Mouse (Mus musculus): ENCODE data around the gene Qprt. TPM values are rescaled to one million over a fixed set of nuclear protein-coding genes. Genes with fewer than 3 reads are reported as not detected.
"Not testable (repeated sequence)": the region's sequence is repeated elsewhere in the genome, so short reads cannot be mapped to it uniquely, and the experiment has no call there.

Qprt gene
- polyA plus RNA-seq, 1 experiment from 2014 or later = 7.4 TPM

DNA sequence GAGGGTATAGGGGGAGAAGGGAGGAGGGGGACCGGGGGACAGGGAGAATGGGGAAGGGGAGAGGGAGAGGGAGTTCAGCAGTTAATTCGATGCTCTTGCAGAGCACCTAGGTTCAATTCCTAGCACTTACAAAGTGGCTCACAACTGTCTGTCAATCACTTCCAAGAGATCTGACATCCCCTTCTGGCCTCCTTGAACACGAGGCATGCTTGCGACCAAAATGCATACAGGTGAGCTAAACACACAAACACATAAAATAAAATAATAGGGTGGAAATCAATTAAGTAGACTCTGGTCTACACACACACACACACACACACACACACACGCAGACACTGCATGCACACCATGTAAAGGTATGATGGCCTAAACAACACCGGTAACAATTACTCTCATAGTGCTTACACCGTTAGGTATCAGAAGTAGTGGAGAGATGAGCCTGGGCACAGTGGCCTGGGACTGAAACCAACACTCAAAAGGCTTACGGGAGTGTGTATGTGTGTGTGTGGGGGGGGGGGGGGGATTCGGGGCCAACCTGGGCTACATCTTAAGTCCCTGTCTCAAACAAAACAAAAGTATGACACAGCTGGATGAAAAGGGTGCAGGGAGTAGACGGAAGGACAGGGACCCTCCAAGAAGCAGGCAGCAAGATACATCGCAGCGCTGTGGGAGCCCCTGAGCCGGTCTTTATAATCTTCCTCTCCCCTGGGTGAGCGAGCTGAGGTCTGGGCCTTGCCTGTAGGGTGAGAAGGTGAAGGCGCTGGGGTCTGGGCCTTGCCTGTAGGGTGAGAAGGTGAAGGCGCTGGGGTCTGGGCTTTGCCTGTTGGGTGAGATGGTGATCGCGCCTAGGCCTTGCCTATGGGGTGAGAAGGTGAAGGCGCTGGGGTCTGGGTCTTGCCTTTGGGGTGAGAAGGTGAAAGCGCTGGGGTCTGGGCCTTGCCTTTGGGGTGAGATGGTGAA, 31.6 kb downstream of the Qprt start:
- no peak for ATAC-seq (ENCODE audit: insufficient read depth, low FRiP score, low read depth)
- Histone ChIP-seq H3K27ac (peak overlapping the region; percentile 28; the same call in 1 of the 2 replicates), H3K4me1 (no peaks in the 10 kb centered on the region), H3K27me3 (replicated peaks) (no peaks in the 10 kb centered on the region), H3K9me3 (no peaks in the 10 kb centered on the region), H3K9ac (no peak overlapping the region), H3K36me3 (no peaks in the 10 kb centered on the region), H3K4me3 (replicated peaks) (0 out of 2 replicates have a peak overlapping the region, but pooled peaks have one; percentile 24), H3K4me2 (peak overlapping the region; percentile 35; the same call in 1 of the 2 replicates)
- 82% methylated on average over 20 of the region's 20 CpGs for WGBS

DNA sequence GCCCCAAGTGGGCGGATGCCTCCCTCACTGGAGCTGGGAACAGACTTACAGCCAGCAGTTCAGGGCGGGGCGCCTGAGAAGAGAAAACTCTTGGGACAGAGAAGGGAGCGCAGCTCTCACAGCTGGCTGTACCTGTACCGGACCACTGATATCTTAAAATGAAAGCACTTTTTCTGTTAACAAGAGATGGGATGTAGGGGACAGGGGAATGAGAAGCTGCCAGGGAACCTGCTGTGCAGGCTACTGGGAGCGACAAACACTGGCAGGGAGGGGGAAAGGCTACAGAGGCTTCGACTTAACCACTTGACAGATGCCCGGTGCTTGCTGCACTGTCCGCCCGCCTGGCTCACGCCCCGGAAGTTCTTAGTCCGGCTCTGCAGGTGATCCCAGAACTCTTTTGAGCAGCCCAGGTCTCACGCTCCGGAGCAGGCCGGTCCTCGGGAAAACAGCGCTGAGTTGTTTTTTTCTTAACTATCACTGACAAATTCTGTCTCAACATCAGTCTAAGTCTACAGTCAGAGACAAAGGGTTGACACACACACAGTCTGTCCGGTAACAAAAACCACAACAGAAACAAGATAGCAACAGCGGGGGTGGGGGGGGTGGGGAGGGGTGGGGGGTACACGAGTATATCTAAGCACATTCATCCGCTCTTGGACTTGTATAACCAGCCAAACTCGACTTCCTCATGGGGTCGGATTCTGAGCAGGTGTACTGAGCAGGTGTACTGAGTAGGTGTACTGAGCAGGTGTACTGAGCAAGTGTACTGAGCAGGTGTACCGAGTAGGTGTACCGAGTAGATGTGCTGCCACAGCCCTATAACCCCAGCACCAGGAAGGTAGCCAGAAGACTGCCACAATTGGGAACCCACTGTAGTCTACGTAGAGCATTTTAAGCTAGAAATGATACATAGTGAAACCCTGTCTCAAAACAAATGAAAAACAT, 32.9 kb downstream of the Qprt start:
- H3K4me2 ChIP-seq = peak overlapping the region; percentile 46
- H3K9ac ChIP-seq = no peak overlapping the region
- WGBS = 20% methylated on average over 27 of the region's 27 CpGs
- no peak for ATAC-seq (ENCODE audit: insufficient read depth, low FRiP score, low read depth)
- H3K36me3 ChIP-seq = no peaks in the 10 kb centered on the region
- H3K9me3 ChIP-seq = no peaks in the 10 kb centered on the region
- H3K27me3 ChIP-seq (replicated peaks) = no peaks in the 10 kb centered on the region
- H3K4me1 ChIP-seq = no peaks in the 10 kb centered on the region
- H3K27ac ChIP-seq = 0 out of 2 replicates have a peak overlapping the region, but pooled peaks have one; percentile 33
- H3K4me3 ChIP-seq (replicated peaks) = peak overlapping the region; percentile 17; the same call in 1 of the 2 replicates

DNA sequence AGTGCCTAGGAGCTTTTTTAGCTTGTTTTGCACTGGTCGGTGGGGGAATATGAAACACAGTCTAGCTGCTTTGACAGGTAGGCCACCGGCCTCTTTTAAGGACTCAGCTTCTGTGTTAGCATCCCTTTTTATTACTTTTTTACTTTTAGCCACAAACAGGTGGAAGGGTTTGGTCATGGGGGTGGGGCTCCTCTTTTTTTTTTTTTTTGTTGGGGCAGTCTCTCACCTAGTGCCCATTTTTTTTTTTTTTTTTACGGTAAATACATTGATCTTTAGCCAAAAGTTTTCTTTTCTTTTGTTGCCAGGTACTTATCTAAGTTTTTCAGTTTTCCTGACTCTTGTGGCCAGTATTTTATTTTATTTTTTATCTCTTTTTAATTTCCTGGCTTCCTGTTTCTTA, 33.9 kb downstream of the Qprt start:
- no peaks in the 10 kb centered on the region for H3K27me3 ChIP-seq (replicated peaks)
- H3K36me3 ChIP-seq = no peaks in the 10 kb centered on the region
- H3K4me1 ChIP-seq = no peaks in the 10 kb centered on the region
- no peak for ATAC-seq (ENCODE audit: insufficient read depth, low FRiP score, low read depth)
- no peak overlapping the region for H3K4me2 ChIP-seq
- no peak overlapping the region for H3K27ac ChIP-seq
- no peaks in the 10 kb centered on the region for H3K9me3 ChIP-seq
- H3K9ac ChIP-seq = no peak overlapping the region
- no peak overlapping the region for H3K4me3 ChIP-seq (replicated peaks)
- WGBS = 74% methylated on average over 3 of the region's 3 CpGs

DNA sequence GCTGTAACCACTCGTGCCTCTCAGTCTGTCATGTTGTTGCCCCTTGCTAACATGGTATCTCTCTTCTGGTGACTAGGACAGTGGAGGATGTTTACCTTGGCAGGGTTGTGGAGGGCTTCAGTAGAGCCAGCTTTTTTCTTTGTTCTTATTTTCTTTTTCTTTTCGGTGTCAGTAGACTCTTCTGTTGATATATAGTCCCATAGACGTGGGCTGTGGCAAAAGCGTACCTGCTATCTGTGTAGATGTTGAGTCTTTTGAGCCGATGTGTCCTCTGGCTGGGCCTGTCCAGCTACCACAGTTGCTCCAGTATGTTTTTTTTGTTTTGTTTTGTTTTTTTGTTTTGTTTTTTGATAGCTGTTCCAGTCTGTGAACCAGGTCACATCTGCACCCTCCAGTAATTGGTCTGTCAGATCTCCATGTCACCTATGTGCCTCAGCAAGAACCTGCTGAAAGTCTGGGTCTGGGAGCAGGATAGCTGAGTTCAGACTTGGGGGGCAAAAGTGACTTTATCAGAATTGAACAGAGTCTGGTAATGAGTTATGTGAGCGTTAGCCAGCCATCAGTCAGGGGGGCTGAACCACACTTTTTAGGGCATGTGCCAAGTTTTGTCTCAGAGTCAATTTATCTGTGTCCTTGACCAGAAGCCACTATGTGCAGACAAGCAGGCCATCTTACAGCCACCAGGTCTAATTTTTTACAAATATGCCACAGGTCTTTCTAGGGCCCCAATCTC, 34.6 kb downstream of the Qprt start, which contains the start of gene Zg16:
Gene Zg16 (minus strand): TSS at position 51 of the 733 bp plus-strand sequence.
- not testable (repeated sequence) for H3K4me1 ChIP-seq; H3K4me2 ChIP-seq; H3K36me3 ChIP-seq; H3K9ac ChIP-seq; ATAC-seq (ENCODE audit: insufficient read depth, low FRiP score, low read depth); H3K27me3 ChIP-seq (replicated peaks); H3K27ac ChIP-seq; H3K9me3 ChIP-seq; H3K4me3 ChIP-seq (replicated peaks)
- WGBS = 71% methylated on average over 6 of the region's 6 CpGs

DNA sequence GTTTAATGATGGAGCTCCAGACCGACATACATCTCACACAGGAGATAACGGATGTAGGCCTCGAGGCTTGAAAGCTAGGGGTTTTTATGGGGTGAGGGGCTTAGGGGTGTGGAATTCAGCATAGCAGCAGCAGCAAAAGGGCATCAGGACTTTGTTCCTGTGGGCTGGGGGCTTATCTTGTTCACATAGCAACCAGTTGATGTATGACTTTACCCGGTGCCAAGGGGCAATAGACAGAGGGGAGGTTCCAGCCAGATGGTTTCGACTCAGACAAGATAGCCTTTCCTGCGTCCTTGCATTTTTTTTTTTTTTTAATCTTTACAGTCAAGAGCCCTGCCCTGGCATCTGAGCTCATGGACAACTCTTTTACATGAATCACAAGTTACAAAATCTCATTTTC, 36.3 kb downstream of the Qprt start:
- H3K27me3 ChIP-seq (replicated peaks); H3K4me1 ChIP-seq; H3K4me3 ChIP-seq (replicated peaks); ATAC-seq (ENCODE audit: insufficient read depth, low FRiP score, low read depth); H3K9ac ChIP-seq; H3K9me3 ChIP-seq; H3K4me2 ChIP-seq; H3K27ac ChIP-seq; H3K36me3 ChIP-seq: not testable (repeated sequence)
- 30% methylated on average over 6 of the region's 6 CpGs for WGBS

DNA sequence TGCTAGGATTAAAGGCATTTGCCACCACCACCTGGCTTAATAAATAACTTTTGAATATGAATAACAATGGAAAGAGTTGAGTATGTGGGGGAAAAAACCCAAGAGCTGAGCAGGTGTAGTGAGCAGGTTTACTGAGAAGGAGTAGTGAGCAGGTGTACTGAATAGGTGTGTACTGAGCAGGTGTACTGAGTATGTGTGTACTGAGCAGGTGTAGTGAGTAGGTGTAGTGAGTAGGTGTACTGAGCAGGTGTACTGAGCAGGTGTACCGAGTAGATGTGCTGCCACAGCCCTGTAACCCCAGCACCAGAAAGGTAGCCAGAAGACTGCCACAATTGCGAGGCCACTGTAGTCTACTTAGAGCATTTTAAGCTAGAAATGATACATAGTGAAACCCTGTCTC, 37.2 kb downstream of the Qprt start:
- no peak overlapping the region for H3K27ac ChIP-seq
- H3K4me2 ChIP-seq = no peak overlapping the region
- H3K9me3 ChIP-seq = no peaks in the 10 kb centered on the region
- no peak overlapping the region for H3K4me3 ChIP-seq (replicated peaks)
- H3K36me3 ChIP-seq = no peaks in the 10 kb centered on the region
- H3K27me3 ChIP-seq (replicated peaks) = no peaks in the 10 kb centered on the region
- no peak for ATAC-seq (ENCODE audit: insufficient read depth, low FRiP score, low read depth)
- 66% methylated on average over 2 of the region's 2 CpGs for WGBS
- no peaks in the 10 kb centered on the region for H3K4me1 ChIP-seq
- no peak overlapping the region for H3K9ac ChIP-seq

DNA sequence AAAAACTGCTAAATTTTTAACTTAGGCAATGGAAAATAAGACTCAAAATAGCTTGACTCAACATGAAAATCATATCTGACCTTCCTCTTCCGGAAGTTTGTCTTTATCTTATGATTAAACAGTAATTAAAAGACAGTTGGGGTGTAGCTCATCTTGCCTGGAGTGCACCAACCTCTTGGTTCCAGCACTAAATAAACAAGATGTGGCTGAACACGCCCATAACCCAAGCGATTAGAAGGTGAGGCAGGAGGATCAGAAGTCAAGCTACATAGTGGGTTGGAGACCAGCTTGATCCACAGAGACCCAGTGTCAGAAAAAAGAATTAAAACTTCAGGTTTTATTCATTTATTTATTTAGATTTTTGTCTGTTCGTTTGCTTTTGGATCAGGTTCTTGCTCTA, 38.3 kb downstream of the Qprt start:
- no peak overlapping the region for H3K9ac ChIP-seq
- 66% methylated on average over 4 of the region's 4 CpGs for WGBS
- no peak overlapping the region for H3K27ac ChIP-seq
- H3K4me1 ChIP-seq = no peaks in the 10 kb centered on the region
- no peaks in the 10 kb centered on the region for H3K9me3 ChIP-seq
- no peak overlapping the region for H3K4me3 ChIP-seq (replicated peaks)
- H3K4me2 ChIP-seq = no peak overlapping the region
- no peak for ATAC-seq (ENCODE audit: insufficient read depth, low FRiP score, low read depth)
- H3K27me3 ChIP-seq (replicated peaks) = no peaks in the 10 kb centered on the region
- H3K36me3 ChIP-seq = no peaks in the 10 kb centered on the region

DNA sequence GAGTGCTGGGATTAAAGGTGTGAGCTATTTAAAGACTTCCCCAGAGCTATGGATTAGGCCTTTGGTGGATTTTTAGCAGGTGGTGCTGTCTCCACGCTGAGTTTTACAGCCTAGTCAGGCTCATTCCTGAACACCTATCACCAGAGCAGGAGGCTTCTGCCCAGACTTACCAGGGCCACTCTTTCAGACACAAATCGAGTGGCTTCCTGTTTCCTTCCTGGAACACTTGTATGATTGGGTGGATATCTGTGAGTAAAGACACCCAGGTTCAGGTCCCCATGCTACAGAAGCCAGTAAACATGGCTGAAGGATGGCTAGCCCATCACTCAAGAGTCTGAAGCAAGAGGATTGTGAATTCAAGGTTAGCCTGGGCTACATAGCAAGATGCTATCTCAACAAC, 39.0 kb downstream of the Qprt start:
- no peaks in the 10 kb centered on the region for H3K4me1 ChIP-seq
- H3K27ac ChIP-seq = no peak overlapping the region
- no peaks in the 10 kb centered on the region for H3K9me3 ChIP-seq
- H3K4me2 ChIP-seq = no peak overlapping the region
- no peaks in the 10 kb centered on the region for H3K27me3 ChIP-seq (replicated peaks)
- WGBS = 52% methylated on average over 2 of the region's 2 CpGs
- H3K9ac ChIP-seq = no peak overlapping the region
- no peak for ATAC-seq (ENCODE audit: insufficient read depth, low FRiP score, low read depth)
- H3K4me3 ChIP-seq (replicated peaks) = no peak overlapping the region
- H3K36me3 ChIP-seq = no peaks in the 10 kb centered on the region

DNA sequence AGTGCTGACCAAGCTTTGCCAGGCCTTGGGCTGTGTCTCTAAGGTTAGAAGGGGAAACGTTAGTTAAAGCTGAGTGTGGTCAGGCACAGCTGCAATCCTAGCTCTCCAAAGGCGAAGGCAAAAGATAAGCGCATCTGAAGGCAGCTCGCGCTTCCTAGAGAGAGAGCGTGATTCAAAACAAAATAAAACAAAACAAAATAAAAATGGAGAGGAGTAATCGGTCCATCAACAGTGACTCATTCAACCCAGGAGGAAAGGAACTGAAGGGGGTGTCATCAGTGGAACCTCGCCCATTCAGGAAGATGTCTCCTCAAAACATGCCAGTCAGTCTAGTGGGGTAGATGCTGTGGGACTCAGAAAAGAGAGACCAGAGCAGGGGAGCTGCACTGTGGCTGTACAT, 39.8 kb downstream of the Qprt start:
- WGBS = 74% methylated on average over 8 of the region's 8 CpGs
- no peak overlapping the region for H3K27ac ChIP-seq
- ATAC-seq (ENCODE audit: insufficient read depth, low FRiP score, low read depth) = no peak

DNA sequence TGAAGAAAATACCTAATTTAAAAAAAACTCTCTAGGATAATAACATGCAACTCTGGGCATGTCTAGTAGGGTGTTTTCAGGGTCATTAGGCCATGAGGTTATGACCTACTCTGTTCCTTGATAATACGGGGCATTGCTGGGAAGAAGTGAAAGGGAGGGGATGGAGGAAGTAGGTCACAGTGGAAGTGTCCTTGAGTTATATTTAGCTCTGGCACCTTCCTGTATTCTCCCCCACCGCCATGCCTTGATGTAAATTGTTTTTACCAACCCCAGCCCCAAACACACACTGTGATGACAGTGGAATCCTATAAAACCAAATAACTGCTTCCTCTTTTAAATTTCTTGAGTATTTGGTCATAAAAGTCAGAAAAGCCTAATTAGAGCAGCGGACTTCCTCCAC, 42.0 kb downstream of the Qprt start:
- H3K4me3 ChIP-seq (replicated peaks) = no peak overlapping the region
- no peak overlapping the region for H3K4me2 ChIP-seq
- 64% methylated on average over 3 of the region's 3 CpGs for WGBS
- no peak overlapping the region for H3K9ac ChIP-seq
- no peaks in the 10 kb centered on the region for H3K36me3 ChIP-seq
- no peaks in the 10 kb centered on the region for H3K27me3 ChIP-seq (replicated peaks)
- no peak for ATAC-seq (ENCODE audit: insufficient read depth, low FRiP score, low read depth)
- no peak overlapping the region for H3K27ac ChIP-seq
- no peaks in the 10 kb centered on the region for H3K4me1 ChIP-seq
- H3K9me3 ChIP-seq = no peaks in the 10 kb centered on the region

More for the DNA sequence above, 39.8 kb downstream of the Qprt start:
- Histone ChIP-seq H3K4me3 (replicated peaks) (no peak overlapping the region), H3K4me2 (no peak overlapping the region), H3K27me3 (replicated peaks) (no peaks in the 10 kb centered on the region), H3K36me3 (no peaks in the 10 kb centered on the region), H3K4me1 (no peaks in the 10 kb centered on the region), H3K9ac (no peak overlapping the region), H3K9me3 (no peaks in the 10 kb centered on the region)

DNA sequence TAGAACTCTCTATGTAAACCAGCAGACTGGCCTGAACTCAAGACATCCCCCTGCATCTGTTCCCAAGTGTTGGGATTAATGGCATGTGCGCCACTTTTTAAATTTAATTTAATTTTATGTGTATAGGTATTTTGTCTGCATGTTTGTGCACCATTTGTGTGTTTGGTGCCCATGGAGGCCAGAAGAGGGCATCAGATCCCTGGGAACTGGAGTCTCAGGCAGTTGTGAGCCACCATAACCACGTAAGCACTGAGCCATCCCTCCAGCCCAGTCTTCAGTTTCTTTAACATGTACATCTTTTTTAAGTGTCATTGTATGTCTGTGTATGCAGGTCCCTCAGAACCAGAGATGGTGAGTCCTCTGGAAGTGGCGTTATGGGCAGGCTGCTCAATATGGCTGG, 44.3 kb downstream of the Qprt start:
- H3K9ac ChIP-seq = no peak overlapping the region
- ATAC-seq (ENCODE audit: insufficient read depth, low FRiP score, low read depth) = no peak
- no peak overlapping the region for H3K4me2 ChIP-seq
- 89% methylated on average over 3 of the region's 3 CpGs for WGBS
- H3K27ac ChIP-seq = no peak overlapping the region
- H3K27me3 ChIP-seq (replicated peaks) = no peaks in the 10 kb centered on the region
- no peaks in the 10 kb centered on the region for H3K4me1 ChIP-seq
- H3K4me3 ChIP-seq (replicated peaks) = no peak overlapping the region
- H3K9me3 ChIP-seq = no peaks in the 10 kb centered on the region
- H3K36me3 ChIP-seq = no peaks in the 10 kb centered on the region
